Mouse (Mus musculus) testis, postnatal 10 days (tissue): ENCODE results near the gene Zbtb40.
A peak's percentile ranks its signal among the peaks of the same experiment; 100 is the strongest.

Experiments
- DNase-seq: peaks from one replicate; pipeline ENCODE4 v3.0.0; 2021; ENCODE audit warnings: low spot score

Gene Zbtb40

GRCm38 (mm10) chr4:137033115-137033887 lies 15.3 kb downstream of the Zbtb40 start:
- no peak for DNase-seq

GRCm38 (mm10) chr4:137032456-137032855 lies 16.1 kb downstream of the Zbtb40 start:
- DNase-seq = no peak

- DNase-seq = no peak
Observed at GRCm38 (mm10) chr4:137031319-137031718, 17.3 kb downstream of the Zbtb40 start.

GRCm38 (mm10) chr4:137029348-137029747 lies 19.3 kb downstream of the Zbtb40 start:
- no peak for DNase-seq

GRCm38 (mm10) chr4:137027051-137027450 lies 21.6 kb downstream of the Zbtb40 start:
- no peak for DNase-seq

GRCm38 (mm10) chr4:137025570-137025969 lies 23.0 kb downstream of the Zbtb40 start:
- DNase-seq = no peak

GRCm38 (mm10) chr4:137025133-137025532 lies 23.5 kb downstream of the Zbtb40 start:
- DNase-seq = no peak

- no peak for DNase-seq
Observed at GRCm38 (mm10) chr4:137020065-137020464, 28.5 kb downstream of the Zbtb40 start.

GRCm38 (mm10) chr4:137015934-137016333 lies 32.7 kb downstream of the Zbtb40 start:
- DNase-seq = no peak

- no peak for DNase-seq
Observed at GRCm38 (mm10) chr4:137015476-137015856, 33.1 kb downstream of the Zbtb40 start.

- no peak for DNase-seq
Observed at GRCm38 (mm10) chr4:137014654-137015475, 33.7 kb downstream of the Zbtb40 start.

GRCm38 (mm10) chr4:137014124-137014523 lies 34.5 kb downstream of the Zbtb40 start:
- DNase-seq = no peak

GRCm38 (mm10) chr4:137006966-137007365 lies 41.6 kb downstream of the Zbtb40 start:
- DNase-seq = no peak

- no peak for DNase-seq
Observed at GRCm38 (mm10) chr4:137001825-137002224, 46.8 kb downstream of the Zbtb40 start.

- no peak for DNase-seq
Observed at GRCm38 (mm10) chr4:137001020-137001419, 47.6 kb downstream of the Zbtb40 start.

GRCm38 (mm10) chr4:136998371-136998770 lies 50.2 kb downstream of the Zbtb40 start:
- no peak for DNase-seq

- DNase-seq = no peak
Observed at GRCm38 (mm10) chr4:136997723-136998345, 50.8 kb downstream of the Zbtb40 start.

GRCm38 (mm10) chr4:136996933-136997332 lies 51.7 kb downstream of the Zbtb40 start:
- DNase-seq = no peak

GRCm38 (mm10) chr4:136995361-136995760 lies 53.2 kb downstream of the Zbtb40 start:
- peak; percentile 79 for DNase-seq

- DNase-seq = no peak
Observed at GRCm38 (mm10) chr4:136981993-136982695, 66.5 kb downstream of the Zbtb40 start.

GRCm38 (mm10) chr4:136981347-136981746 lies 67.3 kb downstream of the Zbtb40 start:
- DNase-seq = peak; percentile 80

GRCm38 (mm10) chr4:136980921-136981320 lies 67.7 kb downstream of the Zbtb40 start:
- DNase-seq = no peak
